Mouse (Mus musculus) forebrain, embryonic 15.5 days (tissue): Measurements from ENCODE around the gene Notch2. TPM values are rescaled to one million over a fixed set of nuclear protein-coding genes. Genes with fewer than 3 reads are reported as not detected.

Experiments
- ATAC-seq: fragments of 200-750 bp; cut with Nextera tagmentation; replicated peaks from 2 replicates; pipeline ENCODE4 v1.8.0; 2017; ENCODE audit warnings: mild to moderate bottlenecking, moderate TSS enrichment, moderate library complexity
- H3K27ac ChIP-seq: fragments of 300-500 bp; sonication (generic); replicated peaks from 2 replicates; pipeline ENCODE4 v1.5.1; 2015; ENCODE audit warnings: mild to moderate bottlenecking, inconsistent platforms
- H3K27me3 ChIP-seq: fragments of 300-500 bp; sonication (generic); 2 replicates; pipeline ENCODE4 v1.6.1; 2015; ENCODE audit warnings: inconsistent platforms
- H3K36me3 ChIP-seq: fragments of 300-500 bp; sonication (generic); 2 replicates; pipeline ENCODE4 v1.6.1; 2015; ENCODE audit warnings: mild to moderate bottlenecking, inconsistent platforms
- H3K4me1 ChIP-seq: fragments of 300-500 bp; sonication (generic); 2 replicates; pipeline ENCODE4 v1.6.1; 2015; ENCODE audit warnings: inconsistent platforms
- H3K4me2 ChIP-seq: fragments of 300-500 bp; sonication (generic); replicated peaks from 2 replicates; pipeline ENCODE4 v1.6.1; 2015; ENCODE audit warnings: mild to moderate bottlenecking, inconsistent platforms
- H3K4me3 ChIP-seq: fragments of 300-500 bp; sonication (generic); 2 replicates; pipeline ENCODE4 v1.5.1; 2015; ENCODE audit warnings: mild to moderate bottlenecking, inconsistent platforms
- H3K9ac ChIP-seq: fragments of 300-500 bp; sonication (generic); replicated peaks from 2 replicates; pipeline ENCODE4 v1.6.1; 2015; ENCODE audit warnings: mild to moderate bottlenecking, inconsistent platforms
- H3K9me3 ChIP-seq: fragments of 300-500 bp; sonication (generic); 2 replicates; pipeline ENCODE4 v1.6.1; 2016; ENCODE audit warnings: inconsistent platforms
- WGBS: fragments of 180-500 bp; shearing (Covaris S2); methylation state at CpG from one replicate; pipeline ENCODE4 v1.1.7; 2015; ENCODE audit warnings: mixed read lengths; 5-methylcytosine and 5-hydroxymethylcytosine counted together
- polyA plus RNA-seq: library from polyadenylated mRNA; unstranded; fragments of >200 nt; fragmentation: Nextera tagmentation; extraction: Ambion mirVana; gene quantifications from 2 replicates; pipeline ENCODE4 v1.2.1, GENCODE M21; 2015

The Notch2 gene
- polyA plus RNA-seq, 1 experiment from 2014 or later, result 17.8 TPM

DNA sequence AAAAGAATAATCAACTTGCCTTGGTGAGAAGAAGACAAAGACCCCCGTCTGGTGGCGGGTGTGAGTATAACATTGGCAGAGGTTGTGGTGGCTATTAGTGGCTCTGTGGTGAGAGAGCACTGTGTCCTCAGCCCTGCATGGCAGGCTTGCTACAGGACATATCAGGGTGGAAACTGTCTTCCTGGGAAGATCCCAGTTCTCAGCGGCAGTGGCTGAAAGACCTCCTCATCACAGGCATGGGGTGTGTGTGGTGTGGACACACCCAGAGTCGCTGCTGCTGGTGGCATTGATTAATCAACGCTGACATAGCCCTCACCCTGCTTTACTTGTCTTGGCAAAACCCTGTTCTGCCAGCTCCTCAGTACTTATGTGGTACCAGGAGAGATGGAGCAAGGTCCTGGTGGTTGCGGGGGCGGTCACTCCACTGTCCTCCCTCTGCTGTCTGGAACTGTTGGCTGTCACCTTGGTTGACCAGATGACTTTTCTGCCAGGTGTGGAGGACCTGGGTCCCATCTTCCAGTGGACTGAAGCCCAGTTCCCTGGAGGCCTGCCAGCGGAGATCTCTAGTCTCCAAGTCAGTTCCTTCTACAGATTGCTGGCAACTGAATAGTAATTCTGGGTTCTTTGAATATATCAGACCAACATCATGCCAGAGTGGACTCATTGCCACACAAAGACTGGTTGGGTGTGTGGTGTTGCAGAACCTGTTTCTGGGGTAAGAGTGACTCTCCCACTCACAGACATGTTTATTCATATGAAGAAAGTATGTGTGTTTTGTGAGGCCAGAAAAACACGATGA, 7.3 kb downstream of the Notch2 start:
- Histone ChIP-seq H3K36me3 (no peaks in the 10 kb centered on the region), H3K4me2 (no peak overlapping the region), H3K9ac (no peak overlapping the region), H3K4me3 (no peak overlapping the region), H3K27ac (peak overlapping the region; percentile 5; the same call in 1 of the 2 replicates), H3K9me3 (no peaks in the 10 kb centered on the region), H3K27me3 (no peaks in the 10 kb centered on the region), H3K4me1 (peaks cover 85% of the 10 kb centered on the region)
- no peak for ATAC-seq
- 68% methylated on average over 9 of the region's 9 CpGs for WGBS

DNA sequence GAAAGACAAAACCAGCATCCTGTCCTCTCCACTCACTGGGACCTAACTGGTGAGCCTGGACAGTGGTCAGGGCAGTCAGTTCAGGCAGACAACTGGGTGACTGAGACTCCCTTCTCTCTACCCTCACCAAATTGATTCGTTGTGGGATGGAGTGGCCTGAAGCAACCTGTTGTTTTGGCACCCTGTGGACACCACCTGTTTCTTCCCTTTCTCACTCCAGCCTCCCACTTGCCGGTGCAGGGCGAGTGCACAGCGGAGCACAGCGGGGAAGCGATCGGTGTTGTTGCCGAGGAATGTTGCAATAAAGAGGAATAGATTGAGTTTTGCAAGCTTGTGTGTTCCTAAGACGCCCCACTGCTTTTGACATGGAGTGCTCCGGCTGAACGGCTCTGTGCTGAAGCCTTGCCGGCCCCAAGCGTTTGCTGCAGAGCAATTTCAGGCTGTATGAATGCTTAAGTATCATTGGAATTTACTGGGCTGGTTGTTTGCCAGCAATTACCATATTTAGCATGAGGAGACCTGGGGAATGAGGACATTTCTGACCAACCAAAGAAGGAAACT, 11.0 kb downstream of the Notch2 start:
- Histone ChIP-seq H3K4me1 (peaks cover 72% of the 10 kb centered on the region), H3K4me3 (peak overlapping the region; percentile 1; the same call in 1 of the 2 replicates), H3K27ac (peak overlapping the region; percentile 79), H3K27me3 (no peaks in the 10 kb centered on the region), H3K4me2 (peak overlapping the region; percentile 38), H3K9ac (peak overlapping the region; percentile 25; the same call in 1 of the 2 replicates), H3K36me3 (no peaks in the 10 kb centered on the region), H3K9me3 (no peaks in the 10 kb centered on the region)
- ATAC-seq, result peak; percentile 73
- 2% methylated on average over 13 of the region's 13 CpGs for WGBS

DNA sequence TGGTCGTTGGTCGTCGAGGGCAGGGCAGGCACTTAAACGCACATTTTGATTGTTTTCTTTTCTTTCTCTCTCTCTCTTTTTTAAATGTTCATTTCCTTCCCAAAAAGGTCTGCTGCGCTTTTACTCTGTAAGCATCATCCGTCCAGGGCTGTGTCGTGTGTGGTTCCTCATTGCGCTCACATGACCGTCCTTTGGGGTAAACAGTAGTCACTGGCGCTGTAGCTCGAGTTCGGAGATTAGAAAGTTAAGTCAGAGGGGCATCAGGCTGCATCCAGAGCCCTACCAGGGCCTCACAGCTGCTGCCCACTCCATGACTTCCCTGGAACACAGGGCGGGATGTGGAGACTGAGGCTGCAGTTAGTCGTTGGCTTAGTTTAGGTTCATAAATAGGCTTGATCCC, 12.2 kb downstream of the Notch2 start:
- Histone ChIP-seq H3K9me3 (no peaks in the 10 kb centered on the region), H3K27ac (peak overlapping the region; percentile 79), H3K27me3 (no peaks in the 10 kb centered on the region), H3K4me1 (peaks cover 70% of the 10 kb centered on the region), H3K9ac (no peak overlapping the region), H3K36me3 (no peaks in the 10 kb centered on the region), H3K4me2 (no peak overlapping the region), H3K4me3 (no peak overlapping the region)
- ATAC-seq, result no peak
- 23% methylated on average over 14 of the region's 14 CpGs for WGBS

DNA sequence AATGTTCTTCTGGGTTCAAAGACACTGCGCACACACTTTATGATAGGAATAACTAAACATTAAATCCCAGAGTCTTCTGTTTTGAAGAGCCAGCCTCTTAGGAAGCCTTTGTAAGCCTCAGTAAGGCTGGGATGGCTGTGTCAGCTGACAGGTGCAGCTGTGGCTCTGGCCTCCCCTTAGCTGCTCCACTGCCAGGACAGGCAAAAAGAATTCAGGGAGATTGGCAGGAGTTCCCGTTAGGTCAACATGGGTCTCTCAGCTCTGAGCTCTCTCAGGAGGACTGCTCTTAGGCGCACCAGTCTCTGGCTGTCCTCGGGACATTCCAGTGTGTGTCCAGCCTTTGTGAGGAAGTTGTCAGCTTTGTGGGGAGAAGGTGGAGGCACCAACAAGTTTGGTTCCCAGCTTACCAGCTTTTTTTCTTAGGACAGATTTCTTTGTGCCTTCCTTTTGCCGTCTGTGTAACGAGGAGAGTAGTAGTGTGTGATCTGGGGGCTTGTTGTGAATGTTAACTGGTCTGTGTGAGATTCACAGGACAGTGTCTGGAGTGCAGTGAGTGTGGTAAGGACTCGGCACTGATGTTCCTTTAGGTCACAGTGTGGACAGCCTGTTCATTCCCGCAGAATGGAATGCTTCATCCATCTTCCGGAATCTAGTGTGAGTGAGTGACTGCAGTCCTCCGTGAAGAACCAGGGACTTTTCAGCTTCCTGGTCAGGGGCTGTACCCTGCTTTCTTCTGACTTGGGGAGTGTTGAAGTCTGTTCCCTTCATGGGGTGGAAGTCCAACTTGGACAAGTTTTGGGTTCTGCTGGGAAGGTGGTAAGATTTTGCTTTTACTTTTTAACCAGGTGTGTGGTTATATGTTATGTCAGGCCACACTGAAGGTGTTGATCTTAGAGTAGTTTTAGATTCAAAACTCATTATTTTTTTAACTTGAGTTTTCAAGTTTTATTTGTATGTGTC, 12.9 kb downstream of the Notch2 start:
- no peaks in the 10 kb centered on the region for H3K36me3 ChIP-seq
- no peaks in the 10 kb centered on the region for H3K27me3 ChIP-seq
- H3K4me2 ChIP-seq, result no peak overlapping the region
- ATAC-seq, result peak; percentile 35
- peak overlapping the region; percentile 79 for H3K27ac ChIP-seq
- 30% methylated on average over 10 of the region's 10 CpGs for WGBS
- H3K4me3 ChIP-seq, result no peak overlapping the region
- no peak overlapping the region for H3K9ac ChIP-seq
- no peaks in the 10 kb centered on the region for H3K9me3 ChIP-seq
- peaks cover 65% of the 10 kb centered on the region for H3K4me1 ChIP-seq

DNA sequence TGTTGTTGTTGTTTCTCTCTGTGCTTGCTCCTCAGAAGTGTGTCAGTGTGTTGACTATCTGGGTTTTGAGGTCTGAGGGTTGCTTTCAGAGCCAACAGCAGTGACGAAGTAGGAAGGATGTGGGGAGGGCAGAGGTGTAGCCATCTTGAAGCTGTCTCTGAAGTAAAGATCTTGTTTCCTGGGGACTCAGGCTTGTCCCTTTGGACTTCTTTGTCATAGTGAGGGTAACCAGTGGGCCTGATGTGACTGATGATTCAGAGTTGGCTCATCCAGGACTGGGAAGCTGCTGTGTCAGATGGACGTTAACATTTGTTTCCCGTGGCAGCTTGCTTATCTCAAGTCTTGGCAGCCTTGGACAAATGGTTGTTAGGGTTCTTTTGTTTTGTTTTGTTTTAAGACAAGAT, 14.0 kb downstream of the Notch2 start:
- no peak for ATAC-seq
- Histone ChIP-seq H3K9me3 (no peaks in the 10 kb centered on the region), H3K4me3 (no peak overlapping the region), H3K27ac (no peak overlapping the region), H3K4me1 (peaks cover 65% of the 10 kb centered on the region), H3K27me3 (no peaks in the 10 kb centered on the region), H3K9ac (no peak overlapping the region), H3K36me3 (no peaks in the 10 kb centered on the region), H3K4me2 (no peak overlapping the region)
- 41% methylated on average over 3 of the region's 3 CpGs for WGBS

DNA sequence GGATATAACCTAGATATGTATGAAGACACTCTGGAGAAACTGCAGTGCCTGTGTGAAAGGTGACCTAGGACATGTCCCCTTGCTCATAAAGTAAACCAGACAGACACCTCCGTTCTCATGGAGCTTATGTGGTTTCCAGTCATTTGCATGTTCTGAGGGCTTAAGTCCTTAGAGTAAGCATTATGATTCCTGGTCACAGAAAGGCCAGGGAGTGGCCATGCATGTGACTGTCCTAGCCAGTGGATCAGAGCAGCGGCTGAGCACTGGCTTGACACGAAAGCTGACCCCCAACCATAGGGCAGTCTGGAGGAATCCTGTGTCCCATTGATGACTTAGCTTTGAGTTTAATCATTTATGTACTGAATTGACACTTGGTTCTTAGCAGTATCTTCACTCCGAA, 14.7 kb downstream of the Notch2 start:
- ATAC-seq, result no peak
- Histone ChIP-seq H3K36me3 (no peaks in the 10 kb centered on the region), H3K4me1 (peaks cover 67% of the 10 kb centered on the region), H3K4me2 (no peak overlapping the region), H3K4me3 (no peak overlapping the region), H3K27ac (no peak overlapping the region), H3K9ac (no peak overlapping the region), H3K9me3 (no peaks in the 10 kb centered on the region), H3K27me3 (no peaks in the 10 kb centered on the region)
- WGBS, result 63% methylated on average over 4 of the region's 4 CpGs

DNA sequence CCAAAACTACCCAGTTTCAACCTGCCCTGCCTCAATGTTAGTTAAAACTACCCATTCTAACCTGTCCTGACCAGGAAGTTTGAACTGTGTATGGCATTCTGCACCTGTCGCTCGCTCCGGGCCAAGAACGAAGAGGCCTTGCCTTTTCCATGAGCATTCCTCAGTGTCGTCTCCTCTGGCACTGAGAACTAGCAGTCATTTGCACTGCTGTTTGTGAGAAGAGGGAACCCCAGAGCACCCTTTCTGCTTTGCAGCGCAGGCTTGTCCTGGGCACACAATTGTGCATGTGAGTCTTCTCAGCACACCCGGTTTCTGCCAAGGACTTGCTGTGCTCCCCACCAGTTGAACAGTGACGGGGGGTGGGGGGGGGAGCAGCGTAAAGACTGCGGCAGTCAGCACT, 15.6 kb downstream of the Notch2 start:
- WGBS, result 55% methylated on average over 10 of the region's 10 CpGs
- Histone ChIP-seq H3K4me2 (no peak overlapping the region), H3K27me3 (no peaks in the 10 kb centered on the region), H3K9me3 (no peaks in the 10 kb centered on the region), H3K27ac (peak overlapping the region; percentile 34; the same call in 1 of the 2 replicates), H3K9ac (no peak overlapping the region), H3K4me3 (no peak overlapping the region), H3K4me1 (peaks cover 68% of the 10 kb centered on the region), H3K36me3 (no peaks in the 10 kb centered on the region)
- no peak for ATAC-seq

DNA sequence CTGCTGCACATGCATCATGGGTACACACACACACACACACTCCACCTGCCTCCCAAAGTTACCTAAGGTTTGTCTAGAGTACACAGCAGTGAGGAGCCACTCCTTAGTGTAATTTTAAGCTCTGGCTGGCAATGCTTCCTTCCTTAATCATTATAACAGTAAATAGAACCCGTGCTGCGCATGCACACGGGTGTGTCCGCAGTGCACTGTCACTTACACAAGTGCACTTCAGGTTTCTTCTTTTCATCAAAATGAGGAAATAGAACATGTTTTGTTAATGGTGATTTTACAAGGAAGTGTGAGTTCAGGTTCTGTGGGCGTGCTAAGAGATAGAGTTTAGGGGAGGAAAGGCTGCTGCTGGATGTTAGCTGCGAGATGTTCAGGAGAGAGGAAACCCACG, 17.8 kb downstream of the Notch2 start:
- Histone ChIP-seq H3K27ac (no peak overlapping the region), H3K4me2 (no peak overlapping the region), H3K4me1 (peaks cover 68% of the 10 kb centered on the region), H3K36me3 (no peaks in the 10 kb centered on the region), H3K9ac (no peak overlapping the region), H3K9me3 (no peaks in the 10 kb centered on the region), H3K4me3 (no peak overlapping the region), H3K27me3 (no peaks in the 10 kb centered on the region)
- ATAC-seq, result no peak
- WGBS, result 80% methylated on average over 7 of the region's 7 CpGs

DNA sequence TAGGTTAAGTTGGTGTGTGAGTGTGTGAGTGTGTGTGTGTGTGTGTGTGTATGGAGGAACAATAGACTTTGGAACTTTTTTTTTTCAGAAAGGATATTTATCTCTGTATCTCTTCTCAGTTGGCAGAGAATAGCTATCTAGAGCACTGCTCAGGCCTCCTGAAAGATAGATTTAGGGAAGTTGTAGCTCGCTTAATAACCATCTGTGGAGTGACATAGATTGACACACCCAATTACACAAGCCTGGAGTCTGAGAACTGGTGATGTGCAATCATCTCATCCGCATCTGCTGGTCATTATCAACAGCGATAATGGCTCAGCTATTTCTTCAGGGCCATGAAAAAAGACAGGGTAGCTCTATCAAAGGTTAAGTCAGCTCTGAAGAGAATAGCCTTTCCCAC, 18.9 kb downstream of the Notch2 start:
- Histone ChIP-seq H3K4me1 (peaks cover 69% of the 10 kb centered on the region), H3K4me2 (no peak overlapping the region), H3K27me3 (no peaks in the 10 kb centered on the region), H3K27ac (no peak overlapping the region), H3K9me3 (no peaks in the 10 kb centered on the region), H3K4me3 (no peak overlapping the region), H3K9ac (no peak overlapping the region), H3K36me3 (no peaks in the 10 kb centered on the region)
- WGBS, result 46% methylated on average over 3 of the region's 3 CpGs
- ATAC-seq, result no peak

DNA sequence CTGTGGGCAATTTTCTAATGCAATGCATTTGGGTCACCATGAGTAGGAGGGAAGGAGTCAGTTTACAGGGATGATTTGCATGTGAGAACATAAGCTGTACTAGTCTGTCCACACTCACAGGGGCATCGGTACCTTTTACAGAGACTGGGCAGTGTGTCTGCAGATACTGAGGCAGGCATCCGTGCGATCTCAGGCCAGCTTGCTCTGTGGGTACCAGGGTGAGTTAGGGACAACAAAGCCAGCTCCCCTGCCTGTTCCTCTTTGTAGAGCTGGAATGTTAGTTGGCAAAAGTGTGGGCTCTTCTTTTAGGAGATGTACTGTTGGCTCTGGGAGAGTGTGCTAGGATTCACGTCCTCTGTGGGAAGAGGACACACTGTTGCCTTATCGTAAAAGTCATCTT, 19.6 kb downstream of the Notch2 start:
- Histone ChIP-seq H3K4me3 (no peak overlapping the region), H3K36me3 (no peaks in the 10 kb centered on the region), H3K9me3 (no peaks in the 10 kb centered on the region), H3K27ac (0 out of 2 replicates have a peak overlapping the region, but pooled peaks have one; percentile 11), H3K27me3 (no peaks in the 10 kb centered on the region), H3K4me2 (no peak overlapping the region), H3K4me1 (peaks cover 71% of the 10 kb centered on the region), H3K9ac (no peak overlapping the region)
- WGBS, result 30% methylated on average over 5 of the region's 5 CpGs
- ATAC-seq, result no peak

DNA sequence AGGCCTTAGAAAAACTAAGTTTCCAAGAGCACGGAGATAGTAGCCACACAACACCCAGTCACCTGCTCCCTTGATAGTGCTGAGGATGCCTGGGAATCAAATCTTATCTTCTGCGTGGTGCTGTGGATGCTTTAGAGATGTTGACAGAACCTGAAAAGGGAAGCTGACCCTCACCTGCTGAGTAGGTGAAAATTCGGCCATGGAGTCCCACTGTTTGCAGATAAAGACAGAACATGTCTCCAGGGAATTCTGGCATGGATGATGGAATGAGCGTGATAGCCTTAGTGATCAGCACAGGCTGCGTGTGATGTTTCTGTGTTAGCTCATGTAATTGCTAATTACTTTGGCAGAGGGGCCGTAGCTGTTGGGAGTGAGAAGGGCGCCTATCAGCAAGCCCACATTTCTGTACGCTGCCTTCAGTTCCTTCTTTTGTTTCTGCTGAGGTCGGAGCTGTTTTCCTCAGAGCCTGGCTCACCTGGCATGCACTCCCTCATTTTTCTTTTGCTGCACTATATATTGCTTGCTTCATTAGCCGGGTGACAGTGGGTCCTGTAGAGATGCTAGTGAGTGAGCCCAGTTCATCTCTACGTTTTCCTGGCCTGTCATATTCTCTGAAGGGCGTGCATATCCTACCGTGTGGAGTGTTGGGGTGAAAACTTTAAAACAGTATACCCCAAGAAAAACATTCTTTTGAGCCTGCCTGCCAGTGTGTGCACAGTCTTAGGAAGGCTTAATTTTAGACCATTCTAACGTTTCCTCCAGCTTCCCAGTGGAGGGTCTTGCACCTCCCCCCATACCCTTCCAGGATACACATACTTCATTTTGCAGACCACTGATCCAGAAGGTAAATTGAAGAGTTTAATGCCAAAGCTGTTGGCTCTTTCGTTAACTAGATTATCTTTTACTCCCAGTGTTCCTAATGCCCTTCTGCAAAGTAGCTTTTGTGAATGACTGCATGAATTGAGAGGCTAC, 21.6 kb downstream of the Notch2 start:
- ATAC-seq, result peak; percentile 37; the same call in 1 of the 2 replicates
- Histone ChIP-seq H3K9ac (no peak overlapping the region; the same call in 1 of the 2 replicates), H3K9me3 (no peaks in the 10 kb centered on the region), H3K4me2 (peak overlapping the region; percentile 9; the same call in 1 of the 2 replicates), H3K4me1 (peaks cover 77% of the 10 kb centered on the region), H3K36me3 (no peaks in the 10 kb centered on the region), H3K27me3 (no peaks in the 10 kb centered on the region), H3K4me3 (no peak overlapping the region), H3K27ac (peak overlapping the region; percentile 46)
- 17% methylated on average over 15 of the region's 15 CpGs for WGBS
